Mouse (Mus musculus): ENCODE data around the gene Gm42715.
"Not testable (repeated sequence)": the region's sequence is repeated elsewhere in the genome, so short reads cannot be mapped to it uniquely, and the experiment has no call there.

The Gm42715 gene

GRCm38 (mm10) chr7:127497382-127497781 lies 22.0 kb upstream of the Gm42715 start:
- no peak for DNase-seq (ENCODE audit: low read depth, low spot score)

GRCm38 (mm10) chr7:127498407-127498806 lies 21.0 kb upstream of the Gm42715 start:
- DNase-seq (ENCODE audit: low read depth, low spot score): peak; percentile 24

GRCm38 (mm10) chr7:127508291-127508690 lies 11.1 kb upstream of the Gm42715 start:
- DNase-seq (ENCODE audit: low read depth, low spot score): no peak

- DNase-seq (ENCODE audit: low read depth, low spot score): not testable (repeated sequence)
Measured at GRCm38 (mm10) chr7:127509830-127510229, 9.6 kb upstream of the Gm42715 start.

DNA sequence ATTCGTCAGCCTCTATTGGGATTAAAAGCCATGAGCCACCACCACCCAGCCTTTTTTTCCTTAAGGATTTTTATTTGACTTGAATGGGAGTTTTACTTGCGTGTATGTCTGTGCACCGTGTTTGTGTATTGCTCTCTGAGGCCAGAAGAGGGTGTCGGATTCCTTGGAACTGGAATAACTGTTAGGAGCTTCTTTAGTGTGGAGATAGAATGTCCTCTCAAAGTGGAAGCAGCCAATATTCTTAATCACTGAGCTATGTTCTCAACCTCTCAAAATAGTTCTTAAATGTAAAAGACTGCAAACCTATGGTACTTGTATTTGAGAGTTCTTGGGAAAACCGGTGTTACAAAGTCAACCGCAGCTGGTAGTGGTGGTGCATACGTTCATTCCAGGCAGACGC lies 8.1 kb upstream of the Gm42715 start:
- DNase-seq (ENCODE audit: low read depth, low spot score): no peak

- DNase-seq (ENCODE audit: low read depth, low spot score): peak; percentile 97
Measured at GRCm38 (mm10) chr7:127511808-127512230, 7.6 kb upstream of the Gm42715 start, which contains the start of gene Srcap. Gene Srcap, plus strand, starts transcription at chr7:127511983.

- peak; percentile 95 for DNase-seq (ENCODE audit: low read depth, low spot score)
Measured at GRCm38 (mm10) chr7:127512231-127513015, 7.0 kb upstream of the Gm42715 start.

- no peak for DNase-seq (ENCODE audit: low read depth, low spot score)
Measured at GRCm38 (mm10) chr7:127513016-127513390, 6.4 kb upstream of the Gm42715 start.

- DNase-seq (ENCODE audit: low read depth, low spot score): no peak
Measured at GRCm38 (mm10) chr7:127513781-127514180, 5.6 kb upstream of the Gm42715 start.

DNA sequence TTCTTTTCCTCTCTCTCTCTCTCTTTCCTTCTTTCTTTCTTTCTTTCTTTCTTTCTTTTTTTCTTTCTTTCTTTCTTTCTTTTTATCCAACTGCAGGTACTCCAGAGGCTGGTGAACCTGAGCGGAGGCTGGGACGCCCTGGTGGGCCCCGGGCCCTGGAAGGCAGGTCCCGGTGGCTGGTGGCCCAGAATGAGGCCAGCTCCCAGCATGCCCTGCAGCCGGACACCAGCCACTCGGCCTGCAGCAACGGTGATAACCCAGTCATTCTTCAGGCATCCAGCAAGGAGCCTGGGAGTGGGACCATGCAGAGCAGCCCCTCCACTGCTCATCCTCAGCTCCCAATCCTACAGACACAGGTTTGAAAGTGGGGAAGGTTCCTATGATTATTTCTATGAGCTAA lies 3.5 kb upstream of the Gm42715 start:
- DNase-seq (ENCODE audit: low read depth, low spot score): no peak

GRCm38 (mm10) chr7:127516344-127516743 lies 3.0 kb upstream of the Gm42715 start:
- DNase-seq (ENCODE audit: low read depth, low spot score): no peak

DNA sequence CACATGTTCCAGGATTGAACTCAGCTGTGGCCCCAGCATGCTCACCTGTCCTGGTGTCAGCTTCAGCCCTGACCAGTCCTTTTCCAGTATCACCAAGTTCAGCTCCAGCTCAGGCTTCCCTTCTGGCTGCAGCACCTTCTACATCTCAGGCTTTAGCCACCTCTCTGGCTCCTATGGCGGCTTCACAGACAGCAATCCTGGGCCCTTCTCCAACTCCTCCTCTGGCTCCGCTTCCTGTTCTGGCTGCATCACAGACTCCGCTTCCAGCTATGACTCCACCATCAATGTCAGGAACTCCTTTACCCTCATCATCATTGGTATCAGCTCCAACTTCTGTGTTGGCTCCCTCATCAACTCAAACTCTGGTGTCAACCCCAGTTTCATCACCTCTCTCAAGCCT lies 22.3 kb downstream of the Gm42715 start:
- no peak for DNase-seq (ENCODE audit: low read depth, low spot score)

GRCm38 (mm10) chr7:127549116-127549835 lies 29.9 kb downstream of the Gm42715 start:
- no peak for DNase-seq (ENCODE audit: low read depth, low spot score)

GRCm38 (mm10) chr7:127551558-127551957 lies 32.2 kb downstream of the Gm42715 start:
- no peak for DNase-seq (ENCODE audit: low read depth, low spot score)

- peak; percentile 3 for DNase-seq (ENCODE audit: low read depth, low spot score)
Measured at GRCm38 (mm10) chr7:127560580-127560979, 41.2 kb downstream of the Gm42715 start.

GRCm38 (mm10) chr7:127561340-127561858 lies 42.0 kb downstream of the Gm42715 start, which contains the start of gene Tmem265:
Gene Tmem265, plus strand, starts transcription at chr7:127561390.
- no peak for DNase-seq (ENCODE audit: low read depth, low spot score)

DNA sequence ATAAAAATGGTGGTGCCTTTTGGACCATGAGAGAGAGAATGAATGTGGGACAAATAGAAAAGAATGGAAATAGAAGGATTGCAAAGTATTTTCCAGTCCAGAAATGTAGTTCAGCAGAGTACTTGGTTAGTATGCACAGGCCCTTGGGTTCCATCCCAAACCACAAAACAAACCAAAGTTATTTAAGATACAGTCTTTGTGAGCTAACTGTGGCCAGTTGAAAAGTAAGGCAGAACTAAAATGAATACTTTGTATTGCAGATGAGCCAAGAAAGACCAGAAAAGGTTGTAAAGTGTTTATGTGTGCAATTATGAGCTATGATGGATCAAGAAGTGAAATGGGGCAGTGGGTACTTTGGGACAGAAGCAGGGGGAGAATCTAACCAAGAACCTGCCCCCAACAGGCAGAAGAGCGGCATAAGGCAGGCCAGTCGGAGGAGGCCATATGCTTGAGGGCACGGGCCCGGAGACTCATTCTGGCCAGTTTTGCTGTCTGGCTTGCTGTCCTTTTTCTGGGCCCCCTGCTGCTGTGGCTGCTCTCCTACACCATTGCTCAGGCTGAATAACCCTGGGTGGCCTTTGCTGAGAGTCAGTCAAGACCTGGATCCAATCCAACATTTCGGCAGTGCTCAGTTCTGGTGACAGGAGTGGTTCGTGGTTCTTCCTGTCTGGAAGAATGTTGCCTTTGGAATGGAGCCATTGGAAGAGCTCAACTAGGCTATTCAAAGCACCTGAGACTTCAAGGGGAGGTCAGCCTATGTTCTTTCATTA lies 45.2 kb downstream of the Gm42715 start:
- no peak for DNase-seq (ENCODE audit: low read depth, low spot score)

DNA sequence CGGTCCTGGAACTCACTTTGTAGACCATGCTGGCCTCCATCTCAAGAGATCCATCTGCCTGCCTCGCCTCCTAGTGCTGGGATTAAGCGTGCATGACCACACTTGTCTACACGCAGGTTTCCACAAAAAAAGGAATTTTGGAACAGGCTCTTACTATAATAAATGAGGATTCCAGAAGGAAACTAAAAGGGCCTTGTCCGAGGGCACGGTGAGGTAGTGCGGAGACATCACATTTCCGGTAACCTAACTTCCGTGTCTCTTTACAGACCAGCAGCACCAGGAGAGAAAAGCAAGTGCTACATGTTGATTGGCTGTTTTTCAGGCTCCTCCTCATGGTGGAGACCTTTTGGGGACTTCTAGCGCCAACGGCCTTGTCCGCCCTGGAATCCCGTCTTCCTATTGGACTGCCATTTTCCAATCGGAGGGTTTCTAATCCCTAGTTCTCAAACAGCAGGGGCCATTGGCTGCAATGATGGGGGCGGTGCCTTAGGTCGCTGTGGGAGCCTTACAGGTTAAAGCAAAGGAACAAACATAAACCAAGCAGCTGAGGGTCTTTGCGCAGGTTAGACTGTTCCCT lies 53.6 kb downstream of the Gm42715 start, which contains the start of gene Phkg2:
Gene Phkg2, plus strand, starts transcription at position 446 of the 577 bp plus-strand sequence.
- peak; percentile 97 for DNase-seq (ENCODE audit: low read depth, low spot score)

GRCm38 (mm10) chr7:127573503-127574008 lies 54.2 kb downstream of the Gm42715 start:
- no peak for DNase-seq (ENCODE audit: low read depth, low spot score)

- no peak for DNase-seq (ENCODE audit: low read depth, low spot score)
Measured at GRCm38 (mm10) chr7:127574115-127574514, 54.7 kb downstream of the Gm42715 start.

DNA sequence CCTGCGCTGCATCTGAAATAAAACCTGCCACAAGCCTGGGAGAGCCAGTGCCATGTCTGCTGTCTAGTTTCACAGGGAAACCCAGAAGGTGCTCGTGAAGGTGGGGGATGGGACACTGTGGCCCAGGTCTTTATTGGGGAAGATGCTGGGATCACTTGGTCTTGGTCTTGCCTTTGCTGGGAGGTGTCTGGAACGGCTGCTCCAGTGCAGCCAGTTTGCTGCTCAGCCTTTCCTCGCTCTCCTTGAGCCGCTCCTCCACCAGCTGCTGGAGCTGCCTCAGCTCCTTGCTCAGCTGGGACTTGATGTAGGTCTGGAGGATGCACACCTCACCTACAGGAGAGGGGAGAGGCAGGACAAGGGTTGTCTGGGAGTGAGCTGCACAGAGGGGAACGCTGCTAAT lies 63.9 kb downstream of the Gm42715 start:
- DNase-seq (ENCODE audit: low read depth, low spot score): no peak

All from mesoderm, embryonic 11.5 days (tissue).